Mouse (Mus musculus) cortical plate, adult 2 months (tissue): ENCODE data around the gene B3gnt2.

Source experiments
- CTCF ChIP-seq: fragments of 200-500 bp; IDR thresholded peaks from 2 replicates; pipeline ENCODE4 v1.5.1; 2011; ENCODE audit warnings: mild to moderate bottlenecking, control low read depth, low read length; ENCODE audit not compliant: insufficient read depth; ENCODE audit errors: extremely low read depth
- POLR2A ChIP-seq: fragments of 200-500 bp; IDR thresholded peaks from 2 replicates; pipeline ENCODE4 v1.6.1; 2011; ENCODE audit warnings: mild to moderate bottlenecking, low read length, control low read depth; ENCODE audit not compliant: insufficient read depth; ENCODE audit errors: extremely low read depth

- TF ChIP-seq CTCF (no peak), POLR2A (no peak)
These were observed 85.9 kb downstream of the B3gnt2 start for GRCm38 (mm10) chr11:22774821-22775220.
